Mouse (Mus musculus): ENCODE results near the gene Etfrf1.

Gene Etfrf1

DNA sequence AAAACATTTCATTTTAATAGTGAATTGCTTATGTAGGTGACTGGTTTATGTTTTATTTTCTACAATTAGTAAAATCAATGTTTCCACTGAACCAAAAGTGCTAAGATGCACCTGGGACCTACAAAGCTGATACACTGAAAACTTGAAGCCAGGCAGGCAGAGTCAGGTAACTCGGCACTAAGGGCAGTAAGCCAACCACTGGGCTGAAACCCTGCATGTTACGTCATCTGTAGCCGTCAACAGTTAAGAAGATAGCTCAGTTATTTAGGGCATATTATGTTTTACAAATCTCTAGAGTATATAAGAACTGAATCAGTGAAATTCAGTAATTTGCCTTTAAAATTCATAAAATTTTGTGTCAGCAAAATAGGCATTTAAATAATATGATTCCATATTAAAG is 15.4 kb downstream of the Etfrf1 start:
- no peak for DNase-seq (ENCODE audit: low spot score)

GRCm38 (mm10) chr6:145234391-145234790 is 23.5 kb downstream of the Etfrf1 start:
- DNase-seq (ENCODE audit: low spot score): no peak

DNA sequence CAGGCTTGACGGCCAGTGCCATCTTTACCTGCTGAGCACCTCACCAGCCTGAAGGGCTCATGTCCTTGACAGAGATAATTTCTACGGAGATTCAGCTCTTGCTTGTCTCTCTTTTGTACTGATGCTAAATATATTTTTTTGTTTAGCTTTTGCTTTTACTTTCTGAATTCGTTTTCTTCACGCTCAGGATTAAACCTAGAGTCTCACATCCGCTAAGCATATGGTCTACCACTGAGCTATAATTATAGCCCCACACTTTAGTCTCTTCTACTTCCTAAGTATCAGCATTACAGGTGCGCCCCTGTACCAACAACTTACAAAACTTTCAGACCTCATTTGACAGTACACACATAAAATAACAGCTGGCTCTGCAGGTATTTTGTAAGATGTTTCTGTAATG is 24.4 kb downstream of the Etfrf1 start:
- no peak for DNase-seq (ENCODE audit: low spot score)

DNA sequence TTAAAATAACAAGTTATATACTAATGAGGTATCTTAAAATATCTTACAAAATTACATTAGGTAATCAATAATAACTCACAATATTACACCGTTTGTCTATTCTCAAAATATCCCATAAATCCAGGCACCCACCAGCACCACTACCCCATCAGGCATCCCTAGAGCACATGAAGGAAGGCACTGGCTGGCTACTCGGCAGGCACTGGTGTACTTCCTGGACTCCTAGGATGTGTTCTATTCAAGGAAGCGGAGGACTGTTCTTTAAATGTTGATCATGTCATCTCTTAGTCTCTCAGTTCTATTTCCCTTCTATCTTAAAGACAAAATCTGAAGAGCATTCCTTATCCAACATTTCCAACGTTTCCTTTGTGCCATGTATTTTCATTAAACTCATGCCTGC is 26.2 kb downstream of the Etfrf1 start:
- no peak for DNase-seq (ENCODE audit: low spot score)

GRCm38 (mm10) chr6:145240285-145240684 is 29.4 kb downstream of the Etfrf1 start:
- no peak for DNase-seq (ENCODE audit: low spot score)

- peak; percentile 63 for DNase-seq (ENCODE audit: low spot score)
Measured at GRCm38 (mm10) chr6:145242521-145242920, 31.6 kb downstream of the Etfrf1 start.

- no peak for DNase-seq (ENCODE audit: low spot score)
Measured at GRCm38 (mm10) chr6:145246841-145247240, 35.9 kb downstream of the Etfrf1 start.

GRCm38 (mm10) chr6:145247886-145248285 is 37.0 kb downstream of the Etfrf1 start:
- DNase-seq (ENCODE audit: low spot score): no peak

DNA sequence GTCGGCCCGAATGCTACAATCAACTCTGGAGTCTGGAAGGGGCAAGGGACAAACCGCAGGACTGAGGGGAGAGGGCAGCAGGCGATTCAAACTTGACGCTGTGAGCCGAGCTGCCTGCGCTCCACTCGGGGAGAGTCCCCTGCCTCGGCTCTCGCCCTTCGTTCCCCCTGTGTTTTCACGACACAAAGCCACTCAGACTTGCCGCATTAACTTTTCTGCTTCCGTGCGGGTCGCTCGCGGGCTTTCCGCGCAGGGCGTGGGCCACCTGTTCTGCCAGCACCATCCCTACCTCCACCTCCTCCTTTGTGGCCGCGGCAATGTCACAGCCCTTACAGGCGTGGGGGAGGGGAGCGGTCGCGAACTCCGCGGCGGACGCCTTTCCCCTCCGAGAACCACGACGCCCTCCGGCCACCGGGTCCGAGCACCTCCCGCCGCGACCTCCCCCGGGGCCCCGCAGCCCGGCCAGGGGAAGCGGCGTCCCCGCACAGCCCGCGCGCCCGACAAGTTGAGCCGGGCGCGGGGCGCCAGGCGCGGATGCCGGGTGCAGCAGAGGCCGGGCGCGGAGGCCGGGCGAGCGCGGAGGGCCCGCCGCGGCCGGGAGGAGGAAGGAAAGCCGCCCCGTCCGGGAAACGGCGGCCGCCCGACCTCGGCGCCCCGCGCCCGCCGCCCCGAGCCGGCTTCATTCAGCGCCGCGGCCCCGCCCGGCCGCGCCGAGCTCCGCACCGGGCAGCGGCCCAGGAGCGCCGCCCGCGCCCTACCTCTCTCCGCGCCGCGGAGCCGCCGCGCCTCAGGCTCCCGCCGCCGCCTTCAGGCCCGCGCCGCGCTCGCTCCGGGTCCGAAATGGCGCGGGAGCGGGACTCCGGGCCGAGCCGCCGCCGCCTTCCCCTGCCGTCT is 38.6 kb downstream of the Etfrf1 start:
- peak; percentile 44 for DNase-seq (ENCODE audit: low spot score)

DNA sequence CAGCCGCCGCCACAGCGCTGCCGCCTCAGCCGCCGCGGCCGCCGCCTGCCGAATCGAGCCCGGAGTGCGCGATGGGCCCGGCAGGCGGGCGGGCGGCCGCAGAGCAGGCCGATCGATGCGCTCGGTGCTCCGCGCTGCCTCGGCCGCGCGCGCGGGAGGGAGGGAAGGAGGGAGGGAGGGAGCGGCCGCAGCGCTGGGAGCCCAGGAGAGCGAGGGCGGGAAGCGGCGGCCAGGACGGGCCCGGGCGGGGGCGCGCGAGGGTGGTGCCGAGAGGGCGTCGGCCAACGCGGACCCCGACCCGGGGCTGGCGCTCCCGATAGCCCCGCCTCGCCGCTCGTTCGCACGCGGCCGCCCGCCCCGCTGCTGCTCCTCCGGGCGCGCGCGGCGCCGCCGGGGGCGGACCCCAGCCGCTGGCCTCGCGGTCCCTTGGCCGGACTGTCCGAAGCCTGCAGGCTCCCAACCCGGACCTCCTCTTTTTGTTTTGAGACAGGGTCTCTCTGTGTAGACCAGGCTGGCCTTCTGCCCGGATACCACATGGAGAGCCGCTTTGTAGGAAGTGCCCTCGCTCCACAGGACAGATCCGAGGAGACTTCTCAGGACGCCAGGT is 39.4 kb downstream of the Etfrf1 start, which contains the start of gene Kras:
Kras (minus strand) TSS at position 55 of the 607 bp plus-strand sequence.
- DNase-seq (ENCODE audit: low spot score): peak; percentile 94

DNA sequence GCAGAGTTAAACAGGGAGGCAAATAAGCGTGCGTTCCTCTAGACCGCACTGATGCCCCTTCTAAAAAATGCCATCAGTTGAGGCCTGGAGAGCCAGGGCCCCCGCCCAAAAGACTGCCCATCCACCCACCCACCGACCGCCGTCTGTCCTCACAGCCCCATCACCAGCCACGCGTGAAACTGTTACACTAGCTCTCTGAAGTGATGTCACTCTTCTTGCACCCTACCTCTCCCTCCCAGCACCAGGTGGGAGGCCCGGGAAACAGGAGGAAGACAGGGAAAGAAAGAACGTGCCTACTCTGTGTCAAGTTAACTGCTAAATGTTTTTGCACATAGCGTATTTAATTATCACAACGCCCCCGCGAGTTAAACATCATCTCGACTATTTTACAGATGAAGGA is 39.9 kb downstream of the Etfrf1 start:
- DNase-seq (ENCODE audit: low spot score): no peak

- DNase-seq (ENCODE audit: low spot score): no peak
Measured at GRCm38 (mm10) chr6:145255952-145256700, 45.2 kb downstream of the Etfrf1 start.

DNA sequence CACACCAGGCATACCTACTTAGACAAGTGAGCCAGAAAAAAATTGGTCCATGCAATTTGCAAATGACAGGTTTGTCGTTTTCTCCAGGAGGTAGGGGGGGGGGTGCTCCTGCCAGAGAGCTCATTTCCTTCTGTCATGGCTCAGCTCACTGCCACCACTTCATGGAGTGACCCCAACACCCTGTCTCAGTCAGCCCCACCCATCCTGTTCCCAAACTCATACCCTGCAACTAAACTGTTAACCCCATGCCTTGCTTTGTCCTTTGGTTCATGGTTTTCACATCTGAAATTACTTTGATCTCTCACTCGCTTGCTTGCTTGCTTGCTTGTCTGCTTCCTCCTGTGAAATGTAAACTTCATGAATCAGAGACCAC is 45.8 kb downstream of the Etfrf1 start:
- no peak for DNase-seq (ENCODE audit: low spot score)

GRCm38 (mm10) chr6:145262314-145262713 is 51.4 kb downstream of the Etfrf1 start:
- no peak for DNase-seq (ENCODE audit: low spot score)
